Mouse (Mus musculus) kidney, embryonic 15.5 days (tissue): Measurements from ENCODE around the gene Dock2. TPM values are rescaled to one million over a fixed set of nuclear protein-coding genes. Genes with fewer than 3 reads are reported as not detected.

Experiments used
- ATAC-seq: fragments of 200-750 bp; cut with Nextera tagmentation; replicated peaks from 2 replicates; pipeline ENCODE4 v1.8.0; 2017; ENCODE audit warnings: moderate TSS enrichment; ENCODE audit not compliant: low FRiP score
- H3K27ac ChIP-seq: fragments of 300-500 bp; sonication (generic); 2 replicates; pipeline ENCODE4 v1.5.1; 2015; ENCODE audit warnings: mild to moderate bottlenecking, inconsistent platforms
- H3K27me3 ChIP-seq: fragments of 300-500 bp; sonication (generic); 2 replicates; pipeline ENCODE4 v1.6.1; 2015; ENCODE audit warnings: inconsistent platforms
- H3K36me3 ChIP-seq: fragments of 300-500 bp; sonication (generic); 2 replicates; pipeline ENCODE4 v1.6.1; 2015; ENCODE audit warnings: inconsistent platforms
- H3K4me1 ChIP-seq: fragments of 300-500 bp; sonication (generic); 2 replicates; pipeline ENCODE4 v1.6.1; 2015; ENCODE audit warnings: inconsistent platforms
- H3K4me2 ChIP-seq: fragments of 300-500 bp; sonication (generic); 2 replicates; pipeline ENCODE4 v1.6.1; 2015; ENCODE audit warnings: moderate library complexity, mild to moderate bottlenecking, inconsistent platforms
- H3K4me3 ChIP-seq: fragments of 300-500 bp; sonication (generic); replicated peaks from 2 replicates; pipeline ENCODE4 v1.5.1; 2015; ENCODE audit warnings: mild to moderate bottlenecking, inconsistent platforms
- H3K9ac ChIP-seq: fragments of 300-500 bp; sonication (generic); 2 replicates; pipeline ENCODE4 v1.6.1; 2015; ENCODE audit warnings: mild to moderate bottlenecking, inconsistent platforms
- H3K9me3 ChIP-seq: fragments of 300-500 bp; sonication (generic); replicated peaks from 2 replicates; pipeline ENCODE4 v1.6.1; 2016; ENCODE audit warnings: inconsistent platforms
- WGBS: fragments of 180-500 bp; shearing (Covaris S2); methylation state at CpG from one replicate; pipeline ENCODE4 v1.1.7; 2015; ENCODE audit warnings: mixed read lengths; 5-methylcytosine and 5-hydroxymethylcytosine counted together
- polyA plus RNA-seq: library from polyadenylated mRNA; unstranded; fragments of >200 nt; fragmentation: Nextera tagmentation; extraction: Ambion mirVana; gene quantifications from 2 replicates; pipeline ENCODE4 v1.2.1, GENCODE M21; 2015

Dock2 gene
- polyA plus RNA-seq, 1 experiment from 2014 or later, result 1.1 TPM

DNA sequence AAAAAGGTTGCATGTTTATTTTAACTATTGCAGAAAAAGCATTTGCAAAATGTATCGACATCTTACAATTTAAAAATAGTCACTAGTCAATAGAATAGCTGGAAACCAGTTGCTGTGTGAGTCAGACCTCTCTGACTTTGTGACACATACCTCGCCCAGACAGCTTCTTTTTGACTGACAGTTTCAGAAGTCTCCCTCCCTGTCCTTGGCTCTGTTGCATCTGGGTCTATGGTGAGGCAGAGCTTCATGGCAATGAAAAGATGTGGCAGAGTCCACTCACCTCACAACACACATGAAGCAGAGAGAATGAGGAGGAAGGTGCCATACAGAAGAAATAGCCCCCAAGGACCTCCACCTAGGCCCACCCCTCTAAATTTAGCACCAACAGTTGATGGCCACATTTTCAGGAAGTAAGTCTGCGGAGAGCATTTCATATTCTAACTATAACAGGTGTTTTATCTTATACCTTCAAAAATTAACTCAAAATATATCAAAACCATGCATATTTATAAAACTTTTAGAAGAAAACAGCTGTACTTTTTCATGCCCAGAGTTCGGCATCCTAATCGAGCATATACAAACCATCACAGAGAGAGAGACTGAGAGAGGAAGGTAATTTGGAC lies 19.8 kb downstream of the Dock2 start:
- Histone ChIP-seq H3K4me2 (no peak overlapping the region), H3K4me3 (no peak overlapping the region), H3K9ac (no peak overlapping the region), H3K9me3 (no peaks in the 10 kb centered on the region), H3K4me1 (no peaks in the 10 kb centered on the region), H3K27me3 (no peaks in the 10 kb centered on the region), H3K27ac (no peak overlapping the region), H3K36me3 (no peaks in the 10 kb centered on the region)
- ATAC-seq, result no peak
- WGBS, result 88% methylated on average over 5 of the region's 5 CpGs

- Histone ChIP-seq H3K27ac (no peak overlapping the region), H3K27me3 (no peaks in the 10 kb centered on the region), H3K4me1 (no peaks in the 10 kb centered on the region), H3K9me3 (no peaks in the 10 kb centered on the region), H3K36me3 (no peaks in the 10 kb centered on the region), H3K9ac (no peak overlapping the region), H3K4me3 (no peak overlapping the region), H3K4me2 (no peak overlapping the region)
- no peak for ATAC-seq
- 89% methylated on average over 5 of the region's 5 CpGs for WGBS
Observed at GRCm38 (mm10) chr11:34762570-34763127, 21.0 kb downstream of the Dock2 start.

DNA sequence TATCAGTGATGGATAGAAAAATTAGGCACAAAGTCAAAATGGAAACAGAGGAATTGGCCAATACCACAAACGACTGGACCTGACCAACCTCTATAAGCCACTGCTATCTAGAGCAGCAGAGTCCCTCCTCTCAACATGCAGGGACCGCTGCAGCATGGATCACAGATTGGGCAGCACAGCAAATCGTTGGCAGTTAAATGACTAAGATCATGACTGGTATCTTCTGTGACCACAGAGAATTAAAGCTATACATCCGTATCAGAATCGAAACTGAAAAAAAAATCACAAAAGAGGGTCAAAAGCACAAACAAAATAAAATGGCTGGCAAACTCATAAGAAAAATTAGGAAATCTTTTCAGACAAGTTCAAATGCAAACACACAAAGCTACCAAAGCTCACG lies 21.6 kb downstream of the Dock2 start:
- WGBS, result 87% methylated on average over 6 of the region's 6 CpGs
- Histone ChIP-seq H3K27ac (no peak overlapping the region), H3K9me3 (no peaks in the 10 kb centered on the region), H3K4me2 (no peak overlapping the region), H3K27me3 (no peaks in the 10 kb centered on the region), H3K4me3 (no peak overlapping the region), H3K36me3 (no peaks in the 10 kb centered on the region), H3K4me1 (no peaks in the 10 kb centered on the region), H3K9ac (no peak overlapping the region)
- no peak for ATAC-seq

DNA sequence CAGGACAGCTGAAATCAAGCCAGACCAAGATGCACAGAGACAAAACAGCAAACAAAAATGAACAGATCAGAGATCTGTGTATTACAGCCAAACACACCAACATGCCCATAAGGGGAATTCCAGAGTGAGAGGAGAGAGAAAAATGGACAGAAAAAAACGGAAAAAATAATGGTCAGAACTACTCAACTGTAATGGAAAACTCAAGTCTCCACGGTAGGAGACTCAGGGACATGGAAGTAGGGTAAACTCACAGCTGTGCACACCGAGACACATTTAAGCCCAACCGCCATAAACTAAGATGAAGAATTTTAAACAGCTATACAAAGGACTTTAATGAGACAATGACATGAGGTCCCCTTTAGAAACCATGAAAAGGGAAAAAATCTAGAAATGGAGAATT lies 24.1 kb downstream of the Dock2 start:
- H3K9ac ChIP-seq, result no peak overlapping the region
- 85% methylated on average over 4 of the region's 4 CpGs for WGBS
- no peak overlapping the region for H3K27ac ChIP-seq
- H3K4me2 ChIP-seq, result no peak overlapping the region
- H3K36me3 ChIP-seq, result no peaks in the 10 kb centered on the region
- no peaks in the 10 kb centered on the region for H3K4me1 ChIP-seq
- H3K27me3 ChIP-seq, result no peaks in the 10 kb centered on the region
- no peaks in the 10 kb centered on the region for H3K9me3 ChIP-seq
- ATAC-seq, result no peak
- H3K4me3 ChIP-seq, result no peak overlapping the region

GRCm38 (mm10) chr11:34741081-34741480 lies 42.6 kb downstream of the Dock2 start:
- ATAC-seq, result no peak
- 74% methylated on average over 1 of the region's 1 CpGs for WGBS

DNA sequence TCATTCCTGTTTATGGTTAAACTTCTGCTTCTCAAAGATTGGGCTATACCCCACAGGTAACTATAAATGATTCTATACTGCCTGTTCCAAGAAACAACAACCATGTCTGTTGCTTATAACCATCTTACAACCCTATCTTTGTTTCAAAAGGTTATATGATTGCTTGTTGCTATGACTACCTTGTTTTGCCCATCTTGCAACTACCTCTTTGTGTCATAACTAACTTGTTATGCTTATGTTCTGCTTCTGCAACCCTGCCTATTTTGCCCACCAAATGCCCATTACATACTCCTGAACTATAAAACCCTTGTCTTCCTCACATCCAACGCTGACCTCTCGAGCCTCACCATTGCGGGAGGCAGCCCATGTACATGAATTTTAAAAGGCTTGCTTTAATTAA lies 43.9 kb downstream of the Dock2 start:
- Histone ChIP-seq H3K27ac (no peak overlapping the region), H3K27me3 (no peaks in the 10 kb centered on the region), H3K36me3 (no peaks in the 10 kb centered on the region), H3K4me3 (no peak overlapping the region), H3K9ac (no peak overlapping the region), H3K4me2 (no peak overlapping the region), H3K9me3 (no peaks in the 10 kb centered on the region), H3K4me1 (no peaks in the 10 kb centered on the region)
- WGBS, result 91% methylated on average over 3 of the region's 3 CpGs
- no peak for ATAC-seq

More at GRCm38 (mm10) chr11:34741081-34741480, 42.6 kb downstream of the Dock2 start:
- Histone ChIP-seq H3K9ac (no peak overlapping the region), H3K4me2 (no peak overlapping the region), H3K4me3 (no peak overlapping the region), H3K27me3 (no peaks in the 10 kb centered on the region), H3K27ac (no peak overlapping the region), H3K4me1 (no peaks in the 10 kb centered on the region), H3K36me3 (no peaks in the 10 kb centered on the region), H3K9me3 (no peaks in the 10 kb centered on the region)

DNA sequence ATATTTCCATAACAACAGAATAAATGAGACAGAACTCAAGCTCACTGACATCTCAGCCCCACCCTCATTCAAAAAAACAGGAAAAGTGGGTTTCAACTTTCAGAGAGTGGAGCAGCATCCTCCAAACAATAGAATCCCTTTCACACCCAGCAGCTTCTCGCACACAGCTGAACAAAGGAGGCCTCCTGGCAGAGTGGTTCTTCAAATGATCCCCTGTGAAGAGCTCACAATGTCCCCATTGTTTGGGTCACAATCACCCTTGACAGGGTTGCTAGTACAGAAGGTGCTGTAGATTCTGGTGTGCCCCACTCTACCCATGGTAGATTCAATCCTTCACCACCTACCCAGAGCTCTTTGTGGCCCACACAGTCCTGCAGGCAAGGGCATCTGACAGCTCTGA lies 44.7 kb downstream of the Dock2 start:
- H3K9ac ChIP-seq, result no peak overlapping the region
- WGBS, result 38% methylated on average over 1 of the region's 1 CpGs
- H3K27ac ChIP-seq, result no peak overlapping the region
- H3K4me1 ChIP-seq, result no peaks in the 10 kb centered on the region
- H3K27me3 ChIP-seq, result no peaks in the 10 kb centered on the region
- H3K4me2 ChIP-seq, result no peak overlapping the region
- ATAC-seq, result no peak
- no peaks in the 10 kb centered on the region for H3K36me3 ChIP-seq
- no peak overlapping the region for H3K4me3 ChIP-seq
- no peaks in the 10 kb centered on the region for H3K9me3 ChIP-seq

DNA sequence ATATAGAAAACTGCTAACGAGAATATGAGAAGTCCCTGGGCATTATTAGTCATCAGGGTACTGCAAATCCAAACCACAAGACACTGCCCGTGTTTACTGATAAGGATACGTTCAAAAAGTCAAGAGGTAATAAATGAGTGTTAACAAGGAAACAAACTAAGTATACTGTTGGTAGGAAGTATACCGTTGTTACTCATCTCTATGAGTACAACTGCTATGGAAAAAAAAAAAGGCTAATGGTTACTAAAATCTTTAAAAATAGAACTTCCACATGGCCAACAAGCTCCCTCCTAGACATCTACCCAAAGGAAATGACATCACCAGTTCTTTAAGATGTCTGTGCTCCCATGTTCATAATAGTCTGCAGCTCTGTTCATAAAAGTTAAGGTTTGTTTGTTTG lies 46.5 kb downstream of the Dock2 start:
- 88% methylated on average over 4 of the region's 4 CpGs for WGBS
- Histone ChIP-seq H3K4me2 (no peak overlapping the region), H3K9ac (no peak overlapping the region), H3K27ac (no peak overlapping the region), H3K36me3 (no peaks in the 10 kb centered on the region), H3K27me3 (no peaks in the 10 kb centered on the region), H3K4me3 (no peak overlapping the region), H3K4me1 (no peaks in the 10 kb centered on the region), H3K9me3 (no peaks in the 10 kb centered on the region)
- no peak for ATAC-seq

DNA sequence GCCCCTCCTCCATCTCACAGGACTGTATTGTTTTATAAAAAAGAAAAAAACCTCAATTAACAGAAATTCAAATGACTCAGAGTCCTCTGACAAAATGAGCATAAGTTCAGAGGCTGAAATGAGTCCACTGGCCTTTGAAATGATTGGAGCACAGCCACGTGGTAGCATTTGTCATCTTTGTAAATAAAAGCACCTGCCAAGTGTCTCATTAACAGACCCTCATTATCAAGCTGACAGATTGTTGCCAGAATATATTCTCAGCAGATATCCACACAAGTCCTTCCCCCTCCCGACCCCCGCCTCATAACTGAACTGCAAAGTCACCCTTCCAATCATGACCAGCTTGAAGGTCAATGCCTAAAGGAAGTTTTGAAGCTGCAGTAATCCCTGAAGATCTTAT lies 49.7 kb downstream of the Dock2 start:
- no peak for ATAC-seq
- no peak overlapping the region for H3K4me2 ChIP-seq
- 78% methylated on average over 3 of the region's 3 CpGs for WGBS
- H3K36me3 ChIP-seq, result no peaks in the 10 kb centered on the region
- H3K27ac ChIP-seq, result no peak overlapping the region
- H3K9me3 ChIP-seq, result no peaks in the 10 kb centered on the region
- no peak overlapping the region for H3K4me3 ChIP-seq
- H3K27me3 ChIP-seq, result no peaks in the 10 kb centered on the region
- no peaks in the 10 kb centered on the region for H3K4me1 ChIP-seq
- H3K9ac ChIP-seq, result no peak overlapping the region

- WGBS, result 81% methylated on average over 3 of the region's 3 CpGs
- ATAC-seq, result no peak
- no peaks in the 10 kb centered on the region for H3K27me3 ChIP-seq
Observed at GRCm38 (mm10) chr11:34727467-34727866, 56.2 kb downstream of the Dock2 start.

GRCm38 (mm10) chr11:34726699-34727347 lies 56.9 kb downstream of the Dock2 start:
- WGBS, result 73% methylated on average over 9 of the region's 9 CpGs

More at GRCm38 (mm10) chr11:34727467-34727866, 56.2 kb downstream of the Dock2 start:
- Histone ChIP-seq H3K9ac (no peak overlapping the region), H3K4me2 (no peak overlapping the region), H3K27ac (no peak overlapping the region), H3K4me1 (no peaks in the 10 kb centered on the region), H3K36me3 (no peaks in the 10 kb centered on the region), H3K9me3 (no peaks in the 10 kb centered on the region), H3K4me3 (no peak overlapping the region)

DNA sequence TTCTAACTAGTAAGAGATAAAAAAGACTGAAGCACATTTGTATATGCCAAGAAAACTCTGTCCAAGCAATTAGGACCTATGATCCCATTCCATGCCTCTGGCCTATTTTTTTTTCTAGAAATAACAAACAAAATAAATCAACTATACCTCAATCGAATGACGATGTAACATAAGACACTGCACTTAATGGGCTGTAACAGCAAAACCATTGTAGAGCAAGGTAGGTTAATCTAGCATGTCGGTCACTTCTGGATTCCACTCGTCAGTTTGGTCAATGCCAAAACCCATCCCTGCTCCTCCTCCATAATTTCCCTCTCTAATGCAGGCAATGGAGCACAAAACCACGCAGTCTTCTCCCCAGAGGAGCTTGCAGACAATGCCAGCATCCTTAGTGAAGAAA lies 70.3 kb downstream of the Dock2 start:
- Histone ChIP-seq H3K4me3 (no peak overlapping the region), H3K9me3 (no peaks in the 10 kb centered on the region), H3K4me2 (no peak overlapping the region), H3K9ac (no peak overlapping the region), H3K27me3 (no peaks in the 10 kb centered on the region), H3K27ac (no peak overlapping the region), H3K36me3 (no peaks in the 10 kb centered on the region), H3K4me1 (no peaks in the 10 kb centered on the region)
- 46% methylated on average over 5 of the region's 5 CpGs for WGBS
- peak; percentile 79 for ATAC-seq

More at GRCm38 (mm10) chr11:34726699-34727347, 56.9 kb downstream of the Dock2 start:
- H3K9ac ChIP-seq, result no peak overlapping the region
- no peak overlapping the region for H3K4me3 ChIP-seq
- no peaks in the 10 kb centered on the region for H3K36me3 ChIP-seq
- H3K9me3 ChIP-seq, result no peaks in the 10 kb centered on the region
- no peak overlapping the region for H3K4me2 ChIP-seq
- no peak for ATAC-seq
- no peak overlapping the region for H3K27ac ChIP-seq
- H3K27me3 ChIP-seq, result no peaks in the 10 kb centered on the region
- H3K4me1 ChIP-seq, result no peaks in the 10 kb centered on the region
